Comparison of ENCODE assay signal across 8 mouse cellular contexts in genomic region chr17:23676473-23677031, GRCm38 (mm10). TPM values are rescaled to one million over a fixed set of nuclear protein-coding genes. Genes with fewer than 3 reads are reported as not detected.
A peak's percentile ranks its signal among the peaks of the same experiment; 100 is the strongest.
DNase-seq lines count a peak whose midpoint lies in the region; ATAC-seq and TF ChIP-seq lines count a peak whose summit lies in the region.

No protein-coding gene starts in this region.

- peak overlapping the region; percentile 78 for H3K4me2 ChIP-seq in forebrain, embryonic 15.5 days (replicated peaks)
- peak overlapping the region; percentile 94 for H3K4me2 ChIP-seq in hindbrain, embryonic 15.5 days
- H3K4me2 ChIP-seq in liver, postnatal 0 days (ENCODE audit: low read depth, low read length), result peak overlapping the region; percentile 94

- DNase-seq in left cerebral cortex, postnatal 4 days, result peak; percentile 45
- DNase-seq in left cerebral cortex, adult 8-10 months (ENCODE audit: low spot score in 2 of 2), result no peak
- DNase-seq in liver, postnatal 0 days, result peak; percentile 68
- no peak for DNase-seq in layer of hippocampus, postnatal 36 days

- under 1% methylated on average over 36 of the region's 37 CpGs for WGBS in bone marrow, adult 2 months
- 1% methylated on average over 37 of the region's 37 CpGs for WGBS in forebrain, embryonic 15.5 days
- under 1% methylated on average over 37 of the region's 37 CpGs for WGBS in hindbrain, embryonic 15.5 days
- 2% methylated on average over 28 of the region's 37 CpGs for WGBS in liver, postnatal 0 days (ENCODE audit: insufficient replicate concordance)
- 1% methylated on average over 37 of the region's 37 CpGs for WGBS in small intestine, adult 2 months

- H3K9ac ChIP-seq in forebrain, embryonic 15.5 days (replicated peaks), result peak overlapping the region; percentile 38
- peak overlapping the region; percentile 50 for H3K9ac ChIP-seq in hindbrain, embryonic 15.5 days
- H3K9ac ChIP-seq in liver, postnatal 0 days (replicated peaks), result peak overlapping the region; percentile 66

- H3K9me3 ChIP-seq in forebrain, embryonic 15.5 days, result no peaks in the 10 kb centered on the region
- no peaks in the 10 kb centered on the region for H3K9me3 ChIP-seq in hindbrain, embryonic 15.5 days
- H3K9me3 ChIP-seq in liver, postnatal 0 days (ENCODE audit: low read length), result no peaks in the 10 kb centered on the region

- ATAC-seq in forebrain, embryonic 15.5 days (replicated peaks), result no peak
- no peak for ATAC-seq in hindbrain, embryonic 15.5 days (ENCODE audit: low FRiP score, low read depth)
- ATAC-seq in liver, postnatal 0 days, result peak; percentile 34

- no peak for TF ChIP-seq EP300 in liver, postnatal 0 days (IDR thresholded peaks at IDR 0.05; ENCODE audit: low read depth)

- no peaks in the 10 kb centered on the region for H3K36me3 ChIP-seq in forebrain, embryonic 15.5 days
- H3K36me3 ChIP-seq in hindbrain, embryonic 15.5 days, result no peaks in the 10 kb centered on the region
- no peaks in the 10 kb centered on the region for H3K36me3 ChIP-seq in liver, postnatal 0 days (replicated peaks; ENCODE audit: insufficient read depth, low read length)
- no peaks in the 10 kb centered on the region for H3K36me3 ChIP-seq in small intestine, adult 2 months (ENCODE audit: control insufficient read depth, insufficient read depth, low read length)

- intact Hi-C loops in left cerebral cortex, postnatal 4 days (cut with DNase I), result no loop called here

- H3K27me3 ChIP-seq in forebrain, embryonic 15.5 days, result peaks cover 41% of the 10 kb centered on the region
- peaks cover 59% of the 10 kb centered on the region for H3K27me3 ChIP-seq in hindbrain, embryonic 15.5 days
- peaks cover 38% of the 10 kb centered on the region for H3K27me3 ChIP-seq in liver, postnatal 0 days (ENCODE audit: insufficient read depth, low read length)
- H3K27me3 ChIP-seq in small intestine, adult 2 months (ENCODE audit: control insufficient read depth, insufficient read depth, low read length), result peaks cover 15% of the 10 kb centered on the region

- no peak overlapping the region for H3K27ac ChIP-seq in bone marrow, adult 2 months (ENCODE audit: control insufficient read depth, insufficient read depth, low read depth, low read length, poor library complexity)
- H3K27ac ChIP-seq in forebrain, embryonic 15.5 days (replicated peaks), result no peak overlapping the region
- no peak overlapping the region for H3K27ac ChIP-seq in hindbrain, embryonic 15.5 days (replicated peaks)
- H3K27ac ChIP-seq in liver, postnatal 0 days (ENCODE audit: low read depth), result peak overlapping the region; percentile 77
- H3K27ac ChIP-seq in small intestine, adult 2 months (ENCODE audit: insufficient read depth, low read depth, low read length), result peak overlapping the region; percentile 36; the same call in 1 of the 2 replicates

- H3K4me1 ChIP-seq in bone marrow, adult 2 months (ENCODE audit: control insufficient read depth, insufficient read depth, low read length), result 0 out of 2 replicates have a peak, but pooled peaks cover 1% of the 10 kb centered on the region
- H3K4me1 ChIP-seq in forebrain, embryonic 15.5 days, result peaks cover 49% of the 10 kb centered on the region
- H3K4me1 ChIP-seq in hindbrain, embryonic 15.5 days (replicated peaks), result peaks cover 57% of the 10 kb centered on the region
- peaks cover 37% of the 10 kb centered on the region for H3K4me1 ChIP-seq in liver, postnatal 0 days (ENCODE audit: insufficient read depth)
- H3K4me1 ChIP-seq in small intestine, adult 2 months (ENCODE audit: control insufficient read depth, insufficient read depth, insufficient read length, low read length), result peaks cover 11% of the 10 kb centered on the region

- H3K4me3 ChIP-seq in bone marrow, adult 2 months (replicated peaks; ENCODE audit: control insufficient read depth, low read depth, low read length), result peak overlapping the region; percentile 89
- peak overlapping the region; percentile 47 for H3K4me3 ChIP-seq in forebrain, embryonic 15.5 days
- H3K4me3 ChIP-seq in hindbrain, embryonic 15.5 days, result peak overlapping the region; percentile 48
- H3K4me3 ChIP-seq in liver, postnatal 0 days (ENCODE audit: low read depth, low read length), result peak overlapping the region; percentile 57
- H3K4me3 ChIP-seq in small intestine, adult 2 months (ENCODE audit: low read depth, low read length), result peak overlapping the region; percentile 84

- TF ChIP-seq CTCF in bone marrow, adult 2 months (IDR thresholded peaks at IDR 0.05; ENCODE audit: control insufficient read depth, insufficient read depth, low read length), result no peak
- TF ChIP-seq CTCF in liver, postnatal 0 days (IDR thresholded peaks at IDR 0.05; ENCODE audit: low read depth), result no peak
- TF ChIP-seq CTCF in small intestine, adult 2 months (IDR thresholded peaks at IDR 0.05; ENCODE audit: extremely low read depth, insufficient read length, insufficient replicate concordance, low read depth, low read length), result no peak

- no peak for TF ChIP-seq POLR2A in bone marrow, adult 2 months (IDR thresholded peaks at IDR 0.05; ENCODE audit: borderline replicate concordance, control insufficient read depth, low read depth, low read length)
- 0 out of 2 replicates have a peak, but pooled peaks have one; percentile 3 for TF ChIP-seq POLR2A in small intestine, adult 2 months (IDR thresholded peaks at IDR 0.05; ENCODE audit: low read depth, low read length)

RNA-seq across cellular contexts. Expression of gene Tnfrsf12a, which starts 0.7 kb away (rescaled TPM):
- 1 to 10 TPM; 1.3 to 1.9 TPM for total RNA-seq in left cerebral cortex, postnatal 4 days (2021)
- total RNA-seq in left cerebral cortex, adult 8-10 months (2022), result 1 to 10 TPM; 4.9 to 9.2 (median 7.0) TPM
- polyA plus RNA-seq in bone marrow, adult 2 months (2011; ENCODE audit: insufficient read depth, insufficient read length, low replicate concordance, missing spikeins), result 18.0 TPM in 1 of 2 replicates, not detected in the other
- polyA plus RNA-seq in forebrain, embryonic 15.5 days (2015; fragmentation: Nextera tagmentation; extraction: Ambion mirVana), result 3.6 and 5.5 TPM in 2 replicates
- polyA plus RNA-seq in hindbrain, embryonic 15.5 days (2015; fragmentation: Nextera tagmentation; extraction: Ambion mirVana), result 3.3 and 5.3 TPM in 2 replicates
- polyA plus RNA-seq in liver, postnatal 0 days (2015; fragmentation: Nextera tagmentation; extraction: Ambion mirVana), result 28.1 and 29.7 TPM in 2 replicates
- polyA plus RNA-seq in small intestine, adult 2 months (2012; rRNA removed), result 27.9 and 30.9 TPM in 2 replicates
- 1 to 10 TPM; 4.8 to 6.3 TPM for total RNA-seq in layer of hippocampus, postnatal 36 days (2021)

RNA-seq across cellular contexts. Expression of gene Cldn6, which starts 2.5 kb away (rescaled TPM):
- total RNA-seq in left cerebral cortex, postnatal 4 days (2021), result under 1 TPM in 1 of 2 experiments, not detected in 1; 0.24 TPM
- under 1 TPM in 1 of 4 experiments, not detected in 3; 0.34 TPM for total RNA-seq in left cerebral cortex, adult 8-10 months (2022)
- polyA plus RNA-seq in bone marrow, adult 2 months (2011; ENCODE audit: insufficient read depth, insufficient read length, low replicate concordance, missing spikeins), result 4.2 TPM in 1 of 2 replicates, not detected in the other
- polyA plus RNA-seq in forebrain, embryonic 15.5 days (2015; fragmentation: Nextera tagmentation; extraction: Ambion mirVana), result 0.42 and 0.50 TPM in 2 replicates
- 0.38 and 0.66 TPM in 2 replicates for polyA plus RNA-seq in hindbrain, embryonic 15.5 days (2015; fragmentation: Nextera tagmentation; extraction: Ambion mirVana)
- 0.94 and 1.3 TPM in 2 replicates for polyA plus RNA-seq in liver, postnatal 0 days (2015; fragmentation: Nextera tagmentation; extraction: Ambion mirVana)
- polyA plus RNA-seq in small intestine, adult 2 months (2012; rRNA removed), result 0.10 and 0.95 TPM in 2 replicates
- not detected for total RNA-seq in layer of hippocampus, postnatal 36 days (2021)

RNA-seq across cellular contexts. Expression of gene Thoc6, which starts 2.9 kb away (rescaled TPM):
- 10 to 100 TPM; 14.3 to 16.2 TPM for total RNA-seq in left cerebral cortex, postnatal 4 days (2021)
- total RNA-seq in left cerebral cortex, adult 8-10 months (2022), result 1 to 10 TPM; 5.9 to 8.2 (median 6.9) TPM
- polyA plus RNA-seq in bone marrow, adult 2 months (2011; ENCODE audit: insufficient read depth, insufficient read length, low replicate concordance, missing spikeins), result 15.1 and 27.9 TPM in 2 replicates
- 39.4 and 39.5 TPM in 2 replicates for polyA plus RNA-seq in forebrain, embryonic 15.5 days (2015; fragmentation: Nextera tagmentation; extraction: Ambion mirVana)
- 40.5 and 43.5 TPM in 2 replicates for polyA plus RNA-seq in hindbrain, embryonic 15.5 days (2015; fragmentation: Nextera tagmentation; extraction: Ambion mirVana)
- polyA plus RNA-seq in liver, postnatal 0 days (2015; fragmentation: Nextera tagmentation; extraction: Ambion mirVana), result 8.5 and 10.3 TPM in 2 replicates
- polyA plus RNA-seq in small intestine, adult 2 months (2012; rRNA removed), result 12.4 and 19.8 TPM in 2 replicates
- total RNA-seq in layer of hippocampus, postnatal 36 days (2021), result 1 to 10 TPM; 7.2 to 9.7 TPM

RNA-seq across cellular contexts. Expression of gene Hcfc1r1, which starts 3.2 kb away (rescaled TPM):
- 100 to 1,000 TPM; 119 to 126 TPM for total RNA-seq in left cerebral cortex, postnatal 4 days (2021)
- 100 to 1,000 TPM; 128 to 137 (median 134) TPM for total RNA-seq in left cerebral cortex, adult 8-10 months (2022)
- 28.3 and 54.3 TPM in 2 replicates for polyA plus RNA-seq in bone marrow, adult 2 months (2011; ENCODE audit: insufficient read depth, insufficient read length, low replicate concordance, missing spikeins)
- polyA plus RNA-seq in forebrain, embryonic 15.5 days (2015; fragmentation: Nextera tagmentation; extraction: Ambion mirVana), result 90.3 and 92.0 TPM in 2 replicates
- 127 and 138 TPM in 2 replicates for polyA plus RNA-seq in hindbrain, embryonic 15.5 days (2015; fragmentation: Nextera tagmentation; extraction: Ambion mirVana)
- polyA plus RNA-seq in liver, postnatal 0 days (2015; fragmentation: Nextera tagmentation; extraction: Ambion mirVana), result 26.6 and 28.6 TPM in 2 replicates
- polyA plus RNA-seq in small intestine, adult 2 months (2012; rRNA removed), result 106 and 251 TPM in 2 replicates
- total RNA-seq in layer of hippocampus, postnatal 36 days (2021), result 100 to 1,000 TPM; 122 to 124 TPM

RNA-seq across cellular contexts. Expression of gene Cldn9, which starts 7.3 kb away (rescaled TPM):
- total RNA-seq in left cerebral cortex, postnatal 4 days (2021), result under 1 TPM in 1 of 2 experiments, not detected in 1; 0.32 TPM
- under 1 TPM in 2 of 4 experiments, not detected in 2; 0.23 to 0.63 TPM for total RNA-seq in left cerebral cortex, adult 8-10 months (2022)
- polyA plus RNA-seq in bone marrow, adult 2 months (2011; ENCODE audit: insufficient read depth, insufficient read length, low replicate concordance, missing spikeins), result not detected in 2 replicates
- polyA plus RNA-seq in forebrain, embryonic 15.5 days (2015; fragmentation: Nextera tagmentation; extraction: Ambion mirVana), result 1.2 TPM in 2 replicates
- polyA plus RNA-seq in hindbrain, embryonic 15.5 days (2015; fragmentation: Nextera tagmentation; extraction: Ambion mirVana), result 1.2 and 1.8 TPM in 2 replicates
- 0.09 and 0.12 TPM in 2 replicates for polyA plus RNA-seq in liver, postnatal 0 days (2015; fragmentation: Nextera tagmentation; extraction: Ambion mirVana)
- polyA plus RNA-seq in small intestine, adult 2 months (2012; rRNA removed), result 0.10 and 1.5 TPM in 2 replicates
- under 1 TPM; 0.22 to 0.35 TPM for total RNA-seq in layer of hippocampus, postnatal 36 days (2021)

Comparison
In these comparisons a context has a peak if more than half of its experiments do, and no peak if none do; other contexts are left out.
1. DNase-seq: peak in left cerebral cortex, postnatal 4 days (single experiment) and liver, postnatal 0 days (single experiment); none in left cerebral cortex, adult 8-10 months (0 of 2) and layer of hippocampus, postnatal 36 days (0 of 2).
2. H3K27ac ChIP-seq: peak in liver, postnatal 0 days (single experiment) and small intestine, adult 2 months (single experiment); none in bone marrow, adult 2 months (single experiment), forebrain, embryonic 15.5 days (single experiment) and hindbrain, embryonic 15.5 days (single experiment).
3. Peak in every context shown above with its lines, with median percentiles within 50 percentile points of each other: H3K4me3 ChIP-seq, H3K4me2 ChIP-seq and H3K9ac ChIP-seq.